Mouse (Mus musculus) CH12.LX (cell line): ENCODE data around the gene Actb.

ENCODE experiments used
- CTCF ChIP-seq, 2 experiments: IDR thresholded peaks in 1 of 2; conservative IDR thresholded peaks in 1 of 2; 2 replicates each; pipeline ENCODE4 v1.5.1; 2011 to 2012; ENCODE audit warnings: low read depth in 2 of 2, low read length in 2 of 2, improper control_type of control experiment in 1 of 2, inconsistent platforms in 1 of 2, mild to moderate bottlenecking in 1 of 2, moderate library complexity in 1 of 2
- GABPA ChIP-seq: IDR thresholded peaks from 2 replicates; pipeline ENCODE4 v1.6.1; 2012; ENCODE audit warnings: low read depth, low read length, improper control_type of control experiment, inconsistent platforms; ENCODE audit not compliant: insufficient replicate concordance
- HCFC1 ChIP-seq: IDR thresholded peaks from 2 replicates; pipeline ENCODE4 v1.6.1; 2012; ENCODE audit warnings: low read depth, mild to moderate bottlenecking, inconsistent platforms, low read length, improper control_type of control experiment
- JUND ChIP-seq: conservative IDR thresholded peaks from 2 replicates; pipeline ENCODE4 v1.6.1; 2011; ENCODE audit warnings: low read depth, low read length, improper control_type of control experiment
- NELFE ChIP-seq: IDR thresholded peaks from 2 replicates; pipeline ENCODE4 v1.6.1; 2011; ENCODE audit warnings: low read depth, low read length, improper control_type of control experiment
- POLR2A ChIP-seq: IDR thresholded peaks from 2 replicates; pipeline ENCODE4 v1.6.1; 2011; ENCODE audit warnings: low read depth, mild to moderate bottlenecking, improper control_type of control experiment, low read length

- TF ChIP-seq NELFE (no peak), POLR2A (no peak), CTCF (conservative IDR thresholded peaks at IDR 0.05 in 1 of 2, IDR thresholded peaks at IDR 0.05 in 1 of 2; ENCODE audit: low read depth in 2 of 2, low read length in 2 of 2) (peak in 1 of 2 experiments; percentile 68; a peak in 2 of 4 replicates), GABPA (no peak), JUND (no peak), HCFC1 (peak; percentile 62)
Observed at GRCm38 (mm10) chr5:142905725-142906531, 626 bp downstream of the Actb start.
